Mouse (Mus musculus) CH12.LX (cell line): Measurements from ENCODE around the gene Pot1b.

Experiments used
- ETS1 ChIP-seq: conservative IDR thresholded peaks from 2 replicates; pipeline ENCODE4 v1.6.1; 2012; ENCODE audit warnings: low read depth, mild to moderate bottlenecking, inconsistent platforms, low read length, improper control_type of control experiment, moderate library complexity
- MAFK ChIP-seq: IDR thresholded peaks from 2 replicates; pipeline ENCODE4 v1.6.1; 2011; ENCODE audit warnings: low read length, improper control_type of control experiment; ENCODE audit not compliant: insufficient replicate concordance

DNA sequence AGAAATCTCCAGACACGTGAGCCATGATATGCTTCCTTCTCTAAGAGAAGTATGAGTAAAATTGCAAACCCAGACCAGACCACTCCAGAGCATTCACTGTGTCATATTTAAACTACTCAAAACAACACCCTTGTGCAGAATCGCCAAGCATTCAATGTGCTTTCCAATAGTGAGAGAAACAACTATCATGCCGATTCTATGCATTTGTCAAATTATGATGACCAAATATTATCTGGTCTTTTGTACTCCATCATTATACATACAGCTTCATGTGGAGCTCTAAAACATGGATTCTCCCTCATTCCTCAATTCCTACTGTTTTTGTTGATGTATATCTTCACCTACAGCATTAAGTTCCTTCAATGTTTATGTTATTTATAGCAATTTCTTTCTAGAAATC lies 87.3 kb downstream of the Pot1b start, which contains the start of gene Vmn2r118:
- no peak for TF ChIP-seq ETS1
- TF ChIP-seq MAFK: no peak
